Mouse (Mus musculus) myocyte (in vitro differentiated cells): Measurements from ENCODE around the gene Wdr95.

Source experiments
- CEBPB ChIP-seq: IDR thresholded peaks from 2 replicates; pipeline ENCODE4 v1.6.1; 2011; ENCODE audit warnings: mild to moderate bottlenecking, moderate library complexity; ENCODE audit not compliant: poor library complexity, insufficient read depth, severe bottlenecking
- E2F4 ChIP-seq: IDR thresholded peaks from one replicate; pipeline ENCODE4 v1.6.1; 2011; ENCODE audit warnings: mild to moderate bottlenecking, control low read depth, moderate library complexity; ENCODE audit not compliant: insufficient read depth
- MAX ChIP-seq: IDR thresholded peaks from one replicate; pipeline ENCODE4 v1.6.1; 2011; ENCODE audit warnings: low read depth, mild to moderate bottlenecking, control low read depth
- POLR2A ChIP-seq: IDR thresholded peaks from one replicate; pipeline ENCODE4 v1.6.1; 2011; ENCODE audit warnings: low read depth, mild to moderate bottlenecking, control low read depth, moderate library complexity; ENCODE audit not compliant: insufficient read length
- POLR2AphosphoS2 ChIP-seq: IDR thresholded peaks from one replicate; pipeline ENCODE4 v1.6.1; 2011; ENCODE audit warnings: low read depth, control low read depth; ENCODE audit not compliant: insufficient read length
- USF1 ChIP-seq: IDR thresholded peaks from one replicate; pipeline ENCODE4 v1.6.1; 2011; ENCODE audit warnings: low read depth, mild to moderate bottlenecking, control low read depth, moderate library complexity

DNA sequence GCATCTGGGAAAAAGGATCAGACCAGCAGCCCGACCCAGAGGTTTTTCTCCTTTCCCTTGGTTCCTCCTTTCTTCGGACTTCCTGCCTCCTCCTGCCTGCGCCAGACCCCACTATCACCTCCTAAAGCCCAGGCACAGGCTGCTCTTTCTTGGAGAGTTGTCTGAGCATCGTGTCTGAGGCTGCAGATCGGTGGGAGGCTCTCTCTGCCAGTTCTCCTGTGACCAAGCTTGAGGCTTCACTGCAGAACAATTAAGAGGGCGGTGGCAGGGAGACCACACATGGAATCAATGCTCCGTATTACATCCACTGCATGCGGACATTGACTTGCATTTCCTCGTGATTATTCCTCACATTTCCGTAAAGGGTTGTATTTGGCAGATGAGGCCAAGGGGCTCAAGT, 49.0 kb downstream of the Wdr95 start:
- TF ChIP-seq POLR2A, result no peak
- no peak for TF ChIP-seq MAX
- no peak for TF ChIP-seq CEBPB
- no peak for TF ChIP-seq USF1
- TF ChIP-seq POLR2AphosphoS2, result no peak
- no peak for TF ChIP-seq E2F4
